Mouse (Mus musculus) G1E-ER4 (cell line): Measurements from ENCODE around the gene Gm136. TPM values are rescaled to one million over a fixed set of nuclear protein-coding genes. Genes with fewer than 3 reads are reported as not detected.

Source experiments
- GATA1 ChIP-seq: IDR thresholded peaks from one replicate; pipeline ENCODE4 v1.8.0; 2012; ENCODE audit warnings: low read length, inconsistent platforms
- polyA plus RNA-seq: library from polyadenylated mRNA; stranded (reverse); fragments of >175 nt; gene quantifications from 2 replicates; pipeline ENCODE4 v1.2.3, GENCODE M21; 2012

The Gm136 gene
- polyA plus RNA-seq, 1 experiment, result not detected

DNA sequence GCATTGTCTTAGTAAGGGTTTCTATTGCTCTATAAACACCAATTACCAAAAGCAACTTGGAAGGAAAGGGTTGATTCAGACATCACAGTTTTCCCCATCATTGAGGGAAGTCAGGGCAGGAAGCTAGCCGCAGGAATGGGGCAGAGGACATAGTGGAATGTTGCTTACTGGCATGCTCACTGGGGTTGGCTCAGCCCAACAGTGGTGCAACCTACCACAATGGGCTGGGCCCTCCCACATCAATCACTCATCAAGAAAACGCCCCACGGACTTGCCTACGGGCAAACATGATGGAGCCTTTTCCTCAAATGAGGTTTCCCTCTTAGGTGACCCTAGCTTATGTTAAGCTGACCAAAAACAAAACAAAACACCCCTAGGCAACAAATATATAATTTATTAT is 32.9 kb downstream of the Gm136 start:
- TF ChIP-seq GATA1, result no peak

DNA sequence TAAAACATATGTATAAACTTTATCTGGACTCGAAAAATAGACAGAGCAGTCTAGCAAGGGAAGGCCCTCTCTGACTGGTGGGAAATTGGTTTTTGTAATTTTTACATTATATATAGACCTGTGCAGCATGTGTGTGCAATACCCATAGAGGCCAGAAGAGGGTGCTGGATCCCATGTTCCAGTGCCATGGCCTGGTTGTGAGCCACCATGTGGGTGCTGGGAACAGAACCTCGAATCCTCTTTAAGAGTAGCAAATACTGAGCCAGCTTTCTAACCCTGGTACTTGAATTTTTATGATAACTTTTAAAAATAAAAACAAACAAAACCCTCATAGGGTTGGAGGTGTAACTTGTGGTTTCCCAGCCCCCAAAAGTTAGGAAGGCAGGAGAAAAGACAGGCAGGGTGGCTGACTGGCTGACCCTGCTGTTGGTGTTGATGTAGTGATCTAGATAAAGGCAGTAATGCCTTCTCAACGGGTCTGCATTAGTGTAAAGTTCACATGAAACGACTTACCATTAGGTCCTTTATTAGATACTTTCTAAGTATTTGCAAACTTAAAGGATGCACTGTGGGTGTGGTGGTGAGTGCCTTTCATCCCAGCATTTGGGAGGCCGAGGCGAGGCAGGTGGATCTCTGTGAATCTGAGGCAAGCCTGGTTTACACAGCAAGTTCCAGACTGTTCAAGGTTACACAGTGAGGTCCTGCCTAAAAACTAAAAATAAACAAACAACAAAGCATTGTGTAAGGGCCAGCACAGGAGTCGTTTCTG is 35.8 kb downstream of the Gm136 start:
- TF ChIP-seq GATA1, result no peak

DNA sequence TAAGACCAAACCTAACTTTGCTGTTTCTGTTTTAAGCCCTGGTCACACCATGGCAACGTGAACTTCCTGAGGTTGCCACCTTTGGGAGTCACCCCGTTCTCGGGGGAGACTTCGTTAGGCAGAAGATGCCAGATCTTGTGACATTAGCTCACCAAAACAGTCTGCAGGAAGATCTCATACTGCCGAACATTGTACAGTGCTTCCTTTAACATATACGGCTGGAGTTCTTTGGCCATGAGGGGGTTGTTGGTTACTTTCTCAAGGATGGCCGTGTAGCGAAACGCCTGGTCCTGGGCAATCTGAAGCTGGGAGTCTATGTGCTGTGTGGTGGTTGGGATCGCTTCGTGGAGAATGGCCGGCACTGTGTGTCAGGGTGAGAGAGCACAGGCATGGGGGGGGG is 36.6 kb downstream of the Gm136 start:
- no peak for TF ChIP-seq GATA1

DNA sequence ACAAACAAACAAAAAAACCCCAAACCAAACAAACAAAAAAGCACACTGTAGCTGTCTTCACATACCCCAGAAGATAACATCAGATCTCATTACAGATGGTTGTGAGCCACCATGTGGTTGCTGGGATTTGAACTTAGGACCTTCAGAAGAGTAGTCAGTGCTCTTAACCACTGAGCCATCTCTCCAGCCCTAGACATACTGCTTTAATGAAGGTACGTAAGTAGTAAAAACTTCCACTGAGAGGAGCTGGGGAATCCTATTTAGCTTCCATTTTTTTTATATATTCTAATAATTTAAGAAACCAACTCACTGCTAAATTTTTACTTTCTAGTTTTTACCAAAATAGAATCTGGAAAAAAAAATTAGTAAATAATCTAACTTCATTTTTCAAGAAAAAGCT is 41.0 kb downstream of the Gm136 start:
- no peak for TF ChIP-seq GATA1

DNA sequence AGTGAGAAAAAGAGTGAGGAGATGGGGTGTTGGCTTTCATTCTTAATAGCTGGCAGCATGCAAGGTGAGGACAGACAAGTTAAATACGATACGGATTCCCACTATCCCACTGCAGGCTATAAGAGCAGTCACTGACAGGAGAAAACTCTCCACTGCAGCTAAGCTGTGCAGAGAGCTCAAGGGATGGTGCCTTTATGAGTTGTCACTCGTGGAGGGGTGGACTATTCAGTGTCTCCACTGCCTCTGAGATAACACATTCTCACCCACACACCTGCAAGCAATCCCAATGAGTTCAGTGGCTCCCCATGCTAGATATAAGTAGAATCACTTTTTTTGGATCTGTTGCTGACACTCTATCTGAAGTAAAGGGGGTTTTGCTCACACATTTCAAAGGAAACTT is 47.9 kb downstream of the Gm136 start:
- no peak for TF ChIP-seq GATA1

DNA sequence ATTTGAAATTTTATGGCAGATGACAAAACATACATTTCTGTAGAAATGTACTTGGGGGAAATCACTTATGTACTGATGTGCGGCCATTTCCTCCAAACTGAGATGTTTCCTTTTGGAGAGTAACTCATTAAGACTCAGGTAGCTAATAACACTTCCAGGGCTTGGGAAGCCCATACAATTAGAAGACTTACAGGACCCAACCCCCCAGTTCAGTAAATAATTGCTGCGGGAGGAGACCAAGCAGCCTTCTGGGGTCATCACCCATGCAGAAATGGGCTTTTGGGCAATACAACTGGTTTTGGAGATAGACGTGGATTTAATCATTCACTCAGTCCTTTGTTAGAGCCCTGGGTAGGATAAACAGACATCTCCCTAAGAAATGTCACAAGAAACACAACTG is 48.8 kb downstream of the Gm136 start:
- TF ChIP-seq GATA1, result no peak

DNA sequence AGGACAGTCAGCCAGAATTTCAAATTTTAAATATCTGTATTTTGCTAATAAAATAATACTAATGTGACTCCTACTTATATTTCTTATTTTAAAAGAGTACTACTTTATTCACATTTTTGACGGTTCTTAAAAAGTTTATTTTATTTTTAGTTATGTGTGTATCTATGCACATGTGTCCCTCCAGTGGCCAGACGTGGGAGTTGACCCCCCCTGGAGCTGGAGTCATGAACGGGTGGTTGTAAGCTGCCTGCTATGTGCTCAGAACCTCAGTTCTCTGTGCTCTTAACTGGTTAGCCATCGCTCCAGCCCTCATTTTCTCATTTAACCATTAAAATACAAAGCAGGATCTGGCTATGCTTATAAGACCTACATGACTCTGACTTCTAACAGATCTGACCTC is 53.0 kb downstream of the Gm136 start:
- no peak for TF ChIP-seq GATA1

DNA sequence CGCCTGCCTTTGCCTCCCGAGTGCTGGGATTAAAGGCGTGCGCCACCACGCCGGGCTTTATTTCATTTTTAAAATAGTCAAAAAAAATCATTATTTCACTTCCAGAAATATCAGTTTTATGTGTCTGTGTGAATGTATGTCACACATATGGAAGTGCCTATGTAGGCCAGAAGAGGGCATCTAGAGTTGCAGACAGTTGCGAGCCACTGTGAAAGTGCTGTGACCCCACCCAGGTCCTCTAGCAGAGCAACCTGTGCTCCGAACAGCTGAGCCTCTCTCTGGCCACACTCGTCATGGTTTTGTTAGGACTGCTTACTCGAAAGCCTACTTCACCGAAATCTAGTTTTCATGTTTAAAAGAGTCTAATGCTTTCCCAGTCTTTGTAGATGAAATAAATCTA is 53.8 kb downstream of the Gm136 start:
- TF ChIP-seq GATA1, result no peak

DNA sequence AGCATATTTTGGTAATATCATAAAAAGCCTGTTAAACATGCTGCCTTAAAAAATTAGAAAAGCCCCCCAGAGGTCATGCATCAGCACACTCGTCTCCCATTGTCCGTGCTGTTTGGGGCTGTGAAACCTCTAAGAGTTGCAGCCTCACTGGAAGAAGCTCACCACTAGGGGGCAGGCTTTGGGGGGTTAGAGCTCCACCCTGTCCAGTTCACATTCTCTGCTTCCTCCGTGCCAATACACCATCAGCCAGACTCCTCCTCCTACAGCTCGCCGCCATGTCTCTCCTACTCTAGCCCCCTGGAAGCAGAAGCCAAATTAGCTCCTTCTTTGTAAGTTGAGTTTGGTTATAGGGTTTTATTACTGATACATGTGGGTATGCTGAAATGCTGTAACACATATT is 54.5 kb downstream of the Gm136 start:
- TF ChIP-seq GATA1, result no peak

Other genes starting within 250 kb of the Gm136 start
- gene Akirin2, start 205.3 kb downstream of the Gm136 start, polyA plus RNA-seq, result 87.6 and 108 TPM in 2 replicates
- gene Orc3, start 141.3 kb downstream of the Gm136 start, polyA plus RNA-seq, result 2.6 and 3.9 TPM in 2 replicates
- gene Rars2, start 141.3 kb downstream of the Gm136 start, polyA plus RNA-seq, result 3.5 and 3.8 TPM in 2 replicates
- gene Slc35a1, start 68.8 kb downstream of the Gm136 start, polyA plus RNA-seq, result 2.6 and 2.9 TPM in 2 replicates
- not detected in 2 replicates for gene Cfap206, start 26.1 kb downstream of the Gm136 start, polyA plus RNA-seq
- gene Smim8, start 22.2 kb upstream of the Gm136 start, polyA plus RNA-seq, result 13.8 and 19.8 TPM in 2 replicates
- gene Zfp292, start 126.7 kb upstream of the Gm136 start, polyA plus RNA-seq, result 1.6 and 2.7 TPM in 2 replicates
- gene Cga, start 137.5 kb upstream of the Gm136 start, polyA plus RNA-seq, result not detected in 2 replicates